In genomic region chr12:31170111-31170510, GRCm38 (mm10) we compare ENCODE assay signal across 22 mouse cellular contexts.
A peak's percentile ranks its signal among the peaks of the same experiment; 100 is the strongest.
DNase-seq lines count a peak whose midpoint lies in the region; ATAC-seq lines count a peak whose summit lies in the region.
"Had no signal": no experiment of that assay in that cellular context is flagged by ENCODE, and none has a peak within 500 bp of the region (broad histone marks: within the 10 kb centered on the region; RNA-seq: fewer than 3 reads in every experiment).

No protein-coding gene starts in this region.

- 90% methylated on average over 6 of the region's 6 CpGs for WGBS in midbrain, embryonic 11.5 days
- 86% methylated on average over 6 of the region's 6 CpGs for WGBS in midbrain, embryonic 15.5 days

- no peaks in the 10 kb centered on the region for H3K36me3 ChIP-seq in midbrain, embryonic 11.5 days (ENCODE audit: control insufficient read depth, insufficient read depth, low read length)
- no peaks in the 10 kb centered on the region for H3K36me3 ChIP-seq in midbrain, embryonic 15.5 days (replicated peaks)
- H3K36me3 ChIP-seq: embryonic facial prominence, embryonic 10.5 days; embryonic facial prominence, embryonic 15.5 days; heart, embryonic 12.5 days; liver, embryonic 12.5 days; stomach, embryonic 15.5 days had no signal

- DNase-seq in heart, adult 11 months: peak; percentile 60
- no peak for DNase-seq in heart, postnatal 14 days
- peak; percentile 49 for DNase-seq in midbrain, embryonic 11.5 days (ENCODE audit: low spot score, missing footprints)
- DNase-seq in gonadal fat pad, adult 2 months (ENCODE audit: low read depth): peak; percentile 85
- DNase-seq in right cerebral cortex, postnatal 14 days: no peak
- no peak for DNase-seq in gastrocnemius, postnatal 14 days
- DNase-seq: B cell, adult 2 months; cerebellum, adult 8-10 months; kidney, adult 2 months; kidney, postnatal 4 days; liver, postnatal 0 days had no signal

- H3K9me3 ChIP-seq in midbrain, embryonic 11.5 days (ENCODE audit: control insufficient read depth, low read length): 0 out of 2 replicates have a peak, but pooled peaks cover 2% of the 10 kb centered on the region
- no peaks in the 10 kb centered on the region for H3K9me3 ChIP-seq in midbrain, embryonic 15.5 days
- H3K9me3 ChIP-seq: embryonic facial prominence, embryonic 10.5 days; embryonic facial prominence, embryonic 15.5 days; forebrain, embryonic 13.5 days; heart, embryonic 12.5 days; liver, embryonic 12.5 days; stomach, embryonic 15.5 days had no signal

- H3K9ac ChIP-seq in midbrain, embryonic 11.5 days (ENCODE audit: low read length): no peak overlapping the region
- H3K9ac ChIP-seq in midbrain, embryonic 15.5 days: no peak overlapping the region
- H3K9ac ChIP-seq: embryonic facial prominence, embryonic 15.5 days; forebrain, embryonic 13.5 days; heart, embryonic 12.5 days; hindbrain, embryonic 14.5 days; liver, embryonic 12.5 days; liver, postnatal 0 days; stomach, embryonic 15.5 days had no signal

- intact Hi-C loops in heart, postnatal 14 days (cut with DNase I): no loop called here
- intact Hi-C loops in gastrocnemius, postnatal 14 days (cut with DNase I; ENCODE audit: low total_unique reads): no loop called here

- H3K27me3 ChIP-seq in midbrain, embryonic 11.5 days (ENCODE audit: control insufficient read depth, insufficient read depth, low read length): no peaks in the 10 kb centered on the region
- no peaks in the 10 kb centered on the region for H3K27me3 ChIP-seq in midbrain, embryonic 15.5 days (replicated peaks)
- H3K27me3 ChIP-seq: embryonic facial prominence, embryonic 15.5 days; forebrain, embryonic 13.5 days; heart, embryonic 12.5 days; liver, embryonic 12.5 days; stomach, embryonic 15.5 days had no signal

- H3K27ac ChIP-seq in midbrain, embryonic 11.5 days (ENCODE audit: low read depth, low read length): no peak overlapping the region
- no peak overlapping the region for H3K27ac ChIP-seq in midbrain, embryonic 15.5 days
- H3K27ac ChIP-seq: forebrain, embryonic 13.5 days; heart, adult 2 months; hindbrain, embryonic 14.5 days; liver, embryonic 12.5 days; stomach, embryonic 15.5 days had no signal

- ATAC-seq in midbrain, embryonic 11.5 days (ENCODE audit: low FRiP score): no peak
- no peak for ATAC-seq in midbrain, embryonic 15.5 days (replicated peaks)
- ATAC-seq: inflammation-experienced regulatory T-cells, adult 6 months; liver, embryonic 12.5 days; liver, postnatal 0 days; midbrain, embryonic 16.5 days had no signal

- no peaks in the 10 kb centered on the region for H3K4me1 ChIP-seq in midbrain, embryonic 11.5 days (ENCODE audit: control insufficient read depth, insufficient read depth, low read length)
- no peaks in the 10 kb centered on the region for H3K4me1 ChIP-seq in midbrain, embryonic 15.5 days
- H3K4me1 ChIP-seq: forebrain, embryonic 13.5 days; liver, embryonic 12.5 days had no signal

- H3K4me3 ChIP-seq in midbrain, embryonic 11.5 days (ENCODE audit: low read depth, low read length): no peak overlapping the region
- no peak overlapping the region for H3K4me3 ChIP-seq in midbrain, embryonic 15.5 days
- H3K4me3 ChIP-seq: embryonic facial prominence, embryonic 10.5 days; embryonic facial prominence, embryonic 15.5 days; forebrain, embryonic 13.5 days; heart, adult 2 months; heart, embryonic 12.5 days; liver, embryonic 12.5 days; stomach, embryonic 15.5 days had no signal

- no peak overlapping the region for H3K4me2 ChIP-seq in midbrain, embryonic 11.5 days
- no peak overlapping the region for H3K4me2 ChIP-seq in midbrain, embryonic 15.5 days
- H3K4me2 ChIP-seq: forebrain, embryonic 13.5 days; heart, embryonic 12.5 days; hindbrain, embryonic 14.5 days; liver, embryonic 12.5 days; stomach, embryonic 15.5 days had no signal

Comparison
In these comparisons a context has a peak if more than half of its experiments do, and no peak if none do; other contexts are left out.
1. DNase-seq: peak in heart, adult 11 months (single experiment), midbrain, embryonic 11.5 days (single experiment) and gonadal fat pad, adult 2 months (single experiment); none in heart, postnatal 14 days (0 of 2), right cerebral cortex, postnatal 14 days (single experiment) and gastrocnemius, postnatal 14 days (single experiment).